Mouse (Mus musculus) midbrain, embryonic 11.5 days (tissue): ENCODE measurements around the gene Krtap5-5. TPM values are rescaled to one million over a fixed set of nuclear protein-coding genes. Genes with fewer than 3 reads are reported as not detected.
"Not testable (repeated sequence)": the region's sequence is repeated elsewhere in the genome, so short reads cannot be mapped to it uniquely, and the experiment has no call there.

Experiments used
- ATAC-seq: fragments of 200-750 bp; cut with Nextera tagmentation; 2 replicates; pipeline ENCODE4 v1.8.0; 2017; ENCODE audit warnings: moderate TSS enrichment, moderate library complexity; ENCODE audit not compliant: low FRiP score
- DNase-seq: peaks from one replicate; pipeline ENCODE4 v3.0.0; 2015; ENCODE audit warnings: low spot score; ENCODE audit errors: missing footprints
- H3K27ac ChIP-seq: fragments of 300-500 bp; sonication (generic); 2 replicates; pipeline ENCODE4 v1.5.1; 2014; ENCODE audit warnings: low read depth, low read length
- H3K27me3 ChIP-seq: fragments of 300-500 bp; sonication (generic); 2 replicates; pipeline ENCODE4 v1.6.1; 2014; ENCODE audit warnings: mild to moderate bottlenecking, low read length, moderate library complexity, mixed read lengths; ENCODE audit not compliant: control insufficient read depth, insufficient read depth
- H3K36me3 ChIP-seq: fragments of 300-500 bp; sonication (generic); 2 replicates; pipeline ENCODE4 v1.6.1; 2014; ENCODE audit warnings: mild to moderate bottlenecking, low read length, moderate library complexity, mixed read lengths; ENCODE audit not compliant: control insufficient read depth, insufficient read depth
- H3K4me1 ChIP-seq: fragments of 300-500 bp; sonication (generic); 2 replicates; pipeline ENCODE4 v1.6.1; 2014; ENCODE audit warnings: low read length; ENCODE audit not compliant: control insufficient read depth, insufficient read depth
- H3K4me2 ChIP-seq: fragments of 300-500 bp; sonication (generic); 2 replicates; pipeline ENCODE4 v1.6.1; 2014; ENCODE audit warnings: mild to moderate bottlenecking, moderate library complexity
- H3K4me3 ChIP-seq: fragments of 300-500 bp; sonication (generic); 2 replicates; pipeline ENCODE4 v1.5.1; 2014; ENCODE audit warnings: low read depth, low read length
- H3K9ac ChIP-seq: fragments of 300-500 bp; sonication (generic); 2 replicates; pipeline ENCODE4 v1.6.1; 2014; ENCODE audit warnings: low read length
- H3K9me3 ChIP-seq: fragments of 300-500 bp; sonication (generic); 2 replicates; pipeline ENCODE4 v1.6.1; 2016; ENCODE audit warnings: low read length; ENCODE audit not compliant: control insufficient read depth
- WGBS: fragments of 180-500 bp; shearing (Covaris S2); extraction: QIAGEN DNeasy Blood & Tissue Kit; methylation state at CpG from one replicate; pipeline ENCODE4 v1.1.7; 2014; 5-methylcytosine and 5-hydroxymethylcytosine counted together
- polyA plus RNA-seq: library from polyadenylated mRNA; unstranded; fragments of >200 nt; fragmentation: Nextera tagmentation; extraction: Ambion mirVana; gene quantifications from 2 replicates; pipeline ENCODE4 v1.2.1, GENCODE M21; 2014

Gene Krtap5-5
- polyA plus RNA-seq = not detected in 2 replicates

GRCm38 (mm10) chr7:142229871-142230270 is at the start of gene Krtap5-5:
Gene Krtap5-5 (minus strand): TSS chr7:142229971.
- not testable (repeated sequence) for H3K4me2 ChIP-seq, H3K4me3 ChIP-seq, H3K4me1 ChIP-seq, H3K27ac ChIP-seq, ATAC-seq, DNase-seq, H3K27me3 ChIP-seq, H3K9me3 ChIP-seq, H3K9ac ChIP-seq, H3K36me3 ChIP-seq
- 65% methylated on average over 3 of the region's 3 CpGs for WGBS

DNA sequence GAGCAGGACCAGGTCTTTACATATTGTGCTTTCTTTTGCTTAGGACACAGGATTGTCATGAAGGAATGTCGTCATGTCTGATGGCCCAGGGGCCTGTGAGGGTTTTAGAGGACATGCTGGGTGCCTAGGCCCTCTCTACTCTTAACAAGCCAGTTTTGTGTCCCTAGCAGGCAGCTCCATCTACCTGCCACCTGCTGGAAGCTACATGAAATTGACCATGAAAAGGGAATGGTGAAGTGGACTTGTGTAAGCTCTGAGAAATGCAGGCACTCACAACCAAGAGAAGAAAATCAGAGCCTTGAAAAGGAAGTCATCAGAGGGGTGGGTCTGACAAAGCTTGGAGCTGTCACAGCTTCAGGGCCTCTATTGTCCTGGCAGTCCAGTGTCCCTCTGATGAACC is 49.5 kb upstream of the Krtap5-5 start:
- H3K27me3 ChIP-seq, H3K4me1 ChIP-seq, H3K36me3 ChIP-seq, H3K27ac ChIP-seq, H3K4me2 ChIP-seq, H3K9me3 ChIP-seq, H3K9ac ChIP-seq, ATAC-seq, DNase-seq, H3K4me3 ChIP-seq: not testable (repeated sequence)
- 62% methylated on average over 1 of the region's 1 CpGs for WGBS

GRCm38 (mm10) chr7:142278183-142278582 is 48.4 kb upstream of the Krtap5-5 start:
- WGBS = 0% methylated on average over 3 of the region's 3 CpGs
- peak; percentile 92 for DNase-seq
- H3K4me1 ChIP-seq, H3K27me3 ChIP-seq, H3K9ac ChIP-seq, H3K4me3 ChIP-seq, H3K9me3 ChIP-seq, H3K4me2 ChIP-seq, ATAC-seq, H3K36me3 ChIP-seq, H3K27ac ChIP-seq: not testable (repeated sequence)

DNA sequence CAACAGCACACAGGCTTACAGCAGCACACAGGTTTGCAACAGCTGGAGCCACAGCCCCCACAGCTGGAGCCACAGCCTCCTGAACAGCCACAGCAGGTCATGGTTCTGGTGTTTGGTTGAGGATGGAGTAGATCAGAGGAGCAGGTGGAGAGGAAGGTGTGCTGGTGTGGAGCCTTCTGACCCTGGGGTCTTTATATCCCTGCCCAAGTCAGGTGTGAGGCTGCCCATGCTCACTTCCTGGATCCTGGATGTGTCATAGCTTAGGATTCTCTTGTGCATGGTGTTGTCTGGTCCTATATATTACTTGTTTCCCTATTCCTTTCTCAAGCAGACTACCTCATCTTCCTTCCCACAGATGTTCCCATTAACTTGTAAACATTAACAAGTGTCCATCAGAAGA is 44.5 kb upstream of the Krtap5-5 start, which contains the start of gene Gm4559:
Gene Gm4559, minus strand, starts transcription at position 101 of the 400 bp plus-strand sequence.
- not testable (repeated sequence) for H3K9me3 ChIP-seq, ATAC-seq, H3K4me2 ChIP-seq, DNase-seq, H3K27me3 ChIP-seq, H3K36me3 ChIP-seq, H3K27ac ChIP-seq, H3K9ac ChIP-seq, H3K4me1 ChIP-seq, H3K4me3 ChIP-seq

- ATAC-seq, H3K27ac ChIP-seq, H3K9me3 ChIP-seq, DNase-seq, H3K4me2 ChIP-seq, H3K27me3 ChIP-seq, H3K4me1 ChIP-seq, H3K4me3 ChIP-seq, H3K9ac ChIP-seq, H3K36me3 ChIP-seq: not testable (repeated sequence)
- 63% methylated on average over 1 of the region's 1 CpGs for WGBS
Measured at GRCm38 (mm10) chr7:142258254-142258653, 28.5 kb upstream of the Krtap5-5 start, which contains the start of gene Gm2431. Gene Gm2431 (minus strand): TSS chr7:142258354.

- no peak overlapping the region for H3K4me2 ChIP-seq
- H3K9me3 ChIP-seq = no peaks in the 10 kb centered on the region
- no peak overlapping the region for H3K9ac ChIP-seq
- H3K4me3 ChIP-seq = no peak overlapping the region
- no peaks in the 10 kb centered on the region for H3K27me3 ChIP-seq
- 2% methylated on average over 2 of the region's 2 CpGs for WGBS
- ATAC-seq (no peak), DNase-seq (no peak)
- no peak overlapping the region for H3K27ac ChIP-seq
- H3K36me3 ChIP-seq = no peaks in the 10 kb centered on the region
- no peaks in the 10 kb centered on the region for H3K4me1 ChIP-seq
Measured at GRCm38 (mm10) chr7:142255517-142255916, 25.7 kb upstream of the Krtap5-5 start.

DNA sequence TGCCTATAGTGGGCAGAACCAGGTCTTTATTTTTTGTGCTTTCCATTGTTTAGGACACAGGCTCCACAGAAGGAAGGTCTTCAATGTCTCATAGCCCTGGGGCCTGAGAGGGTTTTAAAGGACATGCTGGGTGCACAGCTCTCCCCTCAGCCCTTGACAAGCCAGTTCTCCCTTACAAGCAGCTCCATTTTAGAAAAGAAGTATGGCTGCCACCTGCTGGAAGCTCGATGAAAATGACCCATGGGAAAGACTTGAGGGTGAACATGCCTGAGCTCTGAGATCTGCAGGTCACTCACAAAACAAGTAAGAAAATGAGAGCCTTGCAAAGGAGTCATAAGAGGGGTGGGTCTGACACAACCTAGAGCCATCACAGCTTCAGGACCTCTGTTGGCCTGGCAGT is 20.1 kb upstream of the Krtap5-5 start:
- DNase-seq (no peak), ATAC-seq (no peak)
- Histone ChIP-seq H3K36me3 (no peaks in the 10 kb centered on the region), H3K27me3 (no peaks in the 10 kb centered on the region), H3K4me3 (no peak overlapping the region), H3K4me1 (no peaks in the 10 kb centered on the region), H3K9me3 (no peaks in the 10 kb centered on the region), H3K4me2 (no peak overlapping the region), H3K9ac (no peak overlapping the region), H3K27ac (no peak overlapping the region)
- 0% methylated on average over 1 of the region's 1 CpGs for WGBS

DNA sequence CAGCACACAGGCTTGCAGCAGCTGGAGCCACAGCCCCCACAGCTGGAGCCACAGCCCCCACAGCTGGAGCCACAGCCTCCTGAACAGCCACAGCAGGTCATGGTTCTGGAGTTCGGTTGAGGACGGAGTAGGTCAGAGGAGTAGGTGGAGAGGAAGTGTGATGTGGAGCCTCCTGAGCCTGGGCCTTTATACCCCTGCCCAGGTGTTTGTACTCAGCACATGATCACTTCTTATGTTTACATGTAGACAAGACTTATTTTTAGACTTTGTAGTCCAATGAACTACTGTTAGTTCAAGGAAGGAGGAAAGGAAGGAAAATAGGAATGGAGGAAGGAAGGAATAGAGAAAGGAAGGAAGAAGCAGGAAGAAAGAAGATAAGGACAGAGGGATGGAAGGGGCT is 11.2 kb upstream of the Krtap5-5 start, which contains the start of gene Gm40460:
Gene Gm40460, minus strand, starts transcription at position 101 of the 400 bp plus-strand sequence.
- H3K27me3 ChIP-seq = no peaks in the 10 kb centered on the region
- H3K4me3 ChIP-seq = no peak within 1 kb of the TSS
- no peaks in the 10 kb centered on the region for H3K4me1 ChIP-seq
- DNase-seq (no peak), ATAC-seq (no peak)
- no peak within 1 kb of the TSS for H3K27ac ChIP-seq
- no peaks in the 10 kb centered on the region for H3K36me3 ChIP-seq
- H3K4me2 ChIP-seq = no peak within 1 kb of the TSS
- no peak within 1 kb of the TSS for H3K9ac ChIP-seq
- WGBS = 53% methylated on average over 2 of the region's 2 CpGs
- H3K9me3 ChIP-seq = no peaks in the 10 kb centered on the region

DNA sequence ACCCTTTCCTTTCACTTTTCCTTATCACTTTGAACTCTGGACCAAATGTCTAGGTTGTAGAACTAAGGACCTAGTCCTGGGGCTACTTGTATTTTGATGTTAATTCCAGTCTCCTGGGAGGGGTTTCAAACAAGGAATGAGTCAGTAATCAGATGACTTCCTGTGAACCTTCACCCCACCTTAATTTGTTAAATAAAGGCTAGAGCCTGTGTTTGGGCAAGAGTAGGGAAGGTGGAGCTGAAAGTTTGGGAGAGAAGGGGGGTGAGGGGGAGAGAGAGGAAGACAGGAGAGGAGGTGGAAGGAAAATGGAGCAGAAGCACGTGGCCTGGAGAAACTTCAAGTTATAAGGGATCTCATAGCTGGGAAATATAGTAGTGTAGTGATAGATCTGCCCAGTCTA is 1.8 kb upstream of the Krtap5-5 start:
- no peaks in the 10 kb centered on the region for H3K36me3 ChIP-seq
- no peak overlapping the region for H3K9ac ChIP-seq
- DNase-seq = no peak
- WGBS = 30% methylated on average over 1 of the region's 1 CpGs
- no peak overlapping the region for H3K27ac ChIP-seq
- no peak overlapping the region for H3K4me2 ChIP-seq
- no peaks in the 10 kb centered on the region; the same call in 1 of the 2 replicates for H3K9me3 ChIP-seq
- ATAC-seq = no peak
- no peaks in the 10 kb centered on the region for H3K27me3 ChIP-seq
- no peak overlapping the region for H3K4me3 ChIP-seq
- H3K4me1 ChIP-seq = no peaks in the 10 kb centered on the region
